Mouse (Mus musculus) heart, embryonic 13.5 days (tissue): ENCODE results near the gene Gm4881. TPM values are rescaled to one million over a fixed set of nuclear protein-coding genes. Genes with fewer than 3 reads are reported as not detected.

Experiments
- ATAC-seq: fragments of 200-750 bp; cut with Nextera tagmentation; 2 replicates; pipeline ENCODE4 v1.8.0; 2017; ENCODE audit warnings: moderate TSS enrichment; ENCODE audit not compliant: insufficient number of reproducible peaks, low FRiP score, low TSS enrichment; ENCODE audit errors: extremely low read depth
- H3K27ac ChIP-seq: fragments of 300-500 bp; sonication (generic); replicated peaks from 2 replicates; pipeline ENCODE4 v1.5.1; 2015; ENCODE audit warnings: moderate library complexity, mild to moderate bottlenecking, inconsistent platforms
- H3K27me3 ChIP-seq: fragments of 300-500 bp; sonication (generic); replicated peaks from 2 replicates; pipeline ENCODE4 v1.6.1; 2015; ENCODE audit warnings: mild to moderate bottlenecking, inconsistent platforms
- H3K36me3 ChIP-seq: fragments of 300-500 bp; sonication (generic); 2 replicates; pipeline ENCODE4 v1.6.1; 2015; ENCODE audit warnings: mild to moderate bottlenecking, inconsistent platforms
- H3K4me1 ChIP-seq: fragments of 300-500 bp; sonication (generic); 2 replicates; pipeline ENCODE4 v1.6.1; 2015; ENCODE audit warnings: inconsistent platforms
- H3K4me2 ChIP-seq: fragments of 300-500 bp; sonication (generic); 2 replicates; pipeline ENCODE4 v1.6.1; 2015; ENCODE audit warnings: inconsistent platforms, mild to moderate bottlenecking, moderate library complexity
- H3K4me3 ChIP-seq: fragments of 300-500 bp; sonication (generic); 2 replicates; pipeline ENCODE4 v1.5.1; 2015; ENCODE audit warnings: moderate library complexity, mild to moderate bottlenecking, inconsistent platforms
- H3K9ac ChIP-seq: fragments of 300-500 bp; sonication (generic); 2 replicates; pipeline ENCODE4 v1.6.1; 2015; ENCODE audit warnings: inconsistent platforms, mild to moderate bottlenecking, moderate library complexity
- H3K9me3 ChIP-seq: fragments of 300-500 bp; sonication (generic); 2 replicates; pipeline ENCODE4 v1.6.1; 2016; ENCODE audit warnings: inconsistent platforms
- WGBS: fragments of 180-500 bp; shearing (Covaris S2); methylation state at CpG from one replicate; pipeline ENCODE4 v1.1.7; 2015; ENCODE audit warnings: mixed read lengths; 5-methylcytosine and 5-hydroxymethylcytosine counted together
- polyA plus RNA-seq: library from polyadenylated mRNA; unstranded; fragments of >200 nt; fragmentation: Nextera tagmentation; extraction: Ambion mirVana; gene quantifications from 2 replicates; pipeline ENCODE4 v1.2.1, GENCODE M21; 2015

Gm4881 gene
- polyA plus RNA-seq, 1 experiment from 2014 or later = not detected

GRCm38 (mm10) chr7:24953966-24954365 is 9.7 kb upstream of the Gm4881 start:
- no peaks in the 10 kb centered on the region for H3K9me3 ChIP-seq
- peak overlapping the region; percentile 49 for H3K4me3 ChIP-seq
- no peak for ATAC-seq
- peak overlapping the region; percentile 70 for H3K9ac ChIP-seq
- 1% methylated on average over 22 of the region's 24 CpGs for WGBS
- no peaks in the 10 kb centered on the region for H3K36me3 ChIP-seq
- H3K4me1 ChIP-seq = peaks cover 9% of the 10 kb centered on the region
- peak overlapping the region; percentile 70 for H3K4me2 ChIP-seq
- H3K27ac ChIP-seq = no peak overlapping the region
- peaks cover 90% of the 10 kb centered on the region for H3K27me3 ChIP-seq

- Histone ChIP-seq H3K4me3 (no peak overlapping the region), H3K9ac (no peak overlapping the region), H3K27me3 (peaks cover 100% of the 10 kb centered on the region), H3K4me1 (peaks cover 7% of the 10 kb centered on the region), H3K27ac (no peak overlapping the region), H3K9me3 (no peaks in the 10 kb centered on the region), H3K36me3 (no peaks in the 10 kb centered on the region), H3K4me2 (no peak overlapping the region)
- 1% methylated on average over 8 of the region's 8 CpGs for WGBS
- ATAC-seq = no peak
Observed at GRCm38 (mm10) chr7:24949958-24950623, 5.8 kb upstream of the Gm4881 start.

- no peak overlapping the region for H3K4me3 ChIP-seq
- H3K9me3 ChIP-seq = no peaks in the 10 kb centered on the region
- no peak for ATAC-seq
- no peak overlapping the region for H3K9ac ChIP-seq
- H3K36me3 ChIP-seq = no peaks in the 10 kb centered on the region
- H3K27me3 ChIP-seq = peaks cover 100% of the 10 kb centered on the region
- WGBS = 6% methylated on average over 29 of the region's 29 CpGs
- H3K27ac ChIP-seq = no peak overlapping the region
- H3K4me1 ChIP-seq = peaks cover 10% of the 10 kb centered on the region
- H3K4me2 ChIP-seq = no peak overlapping the region
Observed at GRCm38 (mm10) chr7:24948774-24949173, 4.5 kb upstream of the Gm4881 start.

GRCm38 (mm10) chr7:24947316-24948048 is 3.2 kb upstream of the Gm4881 start:
- no peak for ATAC-seq
- Histone ChIP-seq H3K9me3 (no peaks in the 10 kb centered on the region), H3K27me3 (peaks cover 100% of the 10 kb centered on the region), H3K27ac (no peak overlapping the region), H3K36me3 (no peaks in the 10 kb centered on the region), H3K4me1 (peaks cover 10% of the 10 kb centered on the region), H3K9ac (no peak overlapping the region), H3K4me2 (no peak overlapping the region), H3K4me3 (no peak overlapping the region)
- WGBS = 2% methylated on average over 7 of the region's 7 CpGs

GRCm38 (mm10) chr7:24943641-24944040 is 653 bp downstream of the Gm4881 start:
- Histone ChIP-seq H3K4me3 (no peak overlapping the region), H3K4me2 (no peak overlapping the region), H3K4me1 (peaks cover 10% of the 10 kb centered on the region), H3K9ac (no peak overlapping the region), H3K27me3 (peaks cover 100% of the 10 kb centered on the region), H3K9me3 (no peaks in the 10 kb centered on the region), H3K36me3 (no peaks in the 10 kb centered on the region), H3K27ac (no peak overlapping the region)
- 7% methylated on average over 6 of the region's 6 CpGs for WGBS
- no peak for ATAC-seq

- Histone ChIP-seq H3K4me2 (no peak overlapping the region), H3K4me1 (peaks cover 6% of the 10 kb centered on the region; the same call in 1 of the 2 replicates), H3K27me3 (peaks cover 95% of the 10 kb centered on the region), H3K9ac (no peak overlapping the region), H3K27ac (no peak overlapping the region), H3K36me3 (peaks cover 10% of the 10 kb centered on the region), H3K9me3 (no peaks in the 10 kb centered on the region), H3K4me3 (no peak overlapping the region)
- ATAC-seq = no peak
- under 1% methylated on average over 11 of the region's 15 CpGs for WGBS
Observed at GRCm38 (mm10) chr7:24931651-24932050, 12.6 kb downstream of the Gm4881 start.

- no peak for ATAC-seq
- Histone ChIP-seq H3K27ac (no peak overlapping the region), H3K27me3 (peaks cover 84% of the 10 kb centered on the region), H3K4me2 (no peak overlapping the region), H3K9me3 (no peaks in the 10 kb centered on the region), H3K4me3 (no peak overlapping the region), H3K4me1 (peaks cover 6% of the 10 kb centered on the region; the same call in 1 of the 2 replicates), H3K9ac (no peak overlapping the region), H3K36me3 (peaks cover 21% of the 10 kb centered on the region)
- 56% methylated on average over 6 of the region's 6 CpGs for WGBS
Observed at GRCm38 (mm10) chr7:24930475-24930874, 13.8 kb downstream of the Gm4881 start.

GRCm38 (mm10) chr7:24919728-24920127 is 24.6 kb downstream of the Gm4881 start:
- WGBS = 86% methylated on average over 9 of the region's 9 CpGs

GRCm38 (mm10) chr7:24918763-24919323 is 25.5 kb downstream of the Gm4881 start:
- peak; percentile 26; the same call in 1 of the 2 replicates for ATAC-seq
- no peaks in the 10 kb centered on the region for H3K4me1 ChIP-seq
- no peak overlapping the region for H3K4me3 ChIP-seq
- H3K27ac ChIP-seq = no peak overlapping the region
- 88% methylated on average over 20 of the region's 20 CpGs for WGBS
- H3K27me3 ChIP-seq = no peaks in the 10 kb centered on the region
- H3K36me3 ChIP-seq = peaks cover 73% of the 10 kb centered on the region
- H3K9ac ChIP-seq = no peak overlapping the region
- no peak overlapping the region for H3K4me2 ChIP-seq
- H3K9me3 ChIP-seq = no peaks in the 10 kb centered on the region

More at GRCm38 (mm10) chr7:24919728-24920127, 24.6 kb downstream of the Gm4881 start:
- H3K9me3 ChIP-seq = no peaks in the 10 kb centered on the region
- no peaks in the 10 kb centered on the region for H3K27me3 ChIP-seq
- H3K27ac ChIP-seq = no peak overlapping the region
- ATAC-seq = no peak
- no peaks in the 10 kb centered on the region for H3K4me1 ChIP-seq
- no peak overlapping the region for H3K4me2 ChIP-seq
- H3K4me3 ChIP-seq = no peak overlapping the region
- no peak overlapping the region for H3K9ac ChIP-seq
- peaks cover 82% of the 10 kb centered on the region for H3K36me3 ChIP-seq

GRCm38 (mm10) chr7:24912480-24912879 is 31.8 kb downstream of the Gm4881 start:
- no peak overlapping the region for H3K4me2 ChIP-seq

GRCm38 (mm10) chr7:24907211-24907748 is 37.0 kb downstream of the Gm4881 start:
- peaks cover 48% of the 10 kb centered on the region for H3K36me3 ChIP-seq
- 30% methylated on average over 13 of the region's 13 CpGs for WGBS
- H3K9ac ChIP-seq = peak overlapping the region; percentile 33
- H3K4me1 ChIP-seq = peaks cover 40% of the 10 kb centered on the region
- 0 out of 2 replicates have a peak overlapping the region, but pooled peaks have one; percentile 15 for H3K27ac ChIP-seq
- H3K9me3 ChIP-seq = no peaks in the 10 kb centered on the region
- no peaks in the 10 kb centered on the region for H3K27me3 ChIP-seq
- H3K4me2 ChIP-seq = peak overlapping the region; percentile 30
- no peak for ATAC-seq
- no peak overlapping the region for H3K4me3 ChIP-seq

More at GRCm38 (mm10) chr7:24912480-24912879, 31.8 kb downstream of the Gm4881 start:
- H3K9me3 ChIP-seq = no peaks in the 10 kb centered on the region
- no peak overlapping the region for H3K9ac ChIP-seq
- ATAC-seq = no peak
- H3K27ac ChIP-seq = no peak overlapping the region
- H3K4me1 ChIP-seq = peaks cover 3% of the 10 kb centered on the region
- WGBS = 89% methylated on average over 14 of the region's 14 CpGs
- H3K36me3 ChIP-seq = peaks cover 70% of the 10 kb centered on the region
- H3K27me3 ChIP-seq = no peaks in the 10 kb centered on the region
- no peak overlapping the region for H3K4me3 ChIP-seq
